Mouse (Mus musculus) intestine, embryonic 14.5 days (tissue): ENCODE measurements around the gene Hsd3b6. TPM values are rescaled to one million over a fixed set of nuclear protein-coding genes. Genes with fewer than 3 reads are reported as not detected.

Source experiments
- ATAC-seq: fragments of 200-750 bp; cut with Nextera tagmentation; replicated peaks from 2 replicates; pipeline ENCODE4 v1.8.0; 2017; ENCODE audit warnings: low read depth, moderate number of reproducible peaks, moderate TSS enrichment, moderate library complexity; ENCODE audit not compliant: low FRiP score, low TSS enrichment
- DNase-seq: peaks from one replicate; pipeline ENCODE4 v3.0.0-alpha.2; 2018; ENCODE audit warnings: low spot score
- H3K27ac ChIP-seq: fragments of 300-500 bp; sonication (generic); 2 replicates; pipeline ENCODE4 v1.5.1; 2014; ENCODE audit warnings: low read depth, mild to moderate bottlenecking, control low read depth
- H3K27me3 ChIP-seq: fragments of 300-500 bp; sonication (generic); replicated peaks from 2 replicates; pipeline ENCODE4 v1.6.1; 2014; ENCODE audit warnings: low read length, control low read depth; ENCODE audit not compliant: control insufficient read depth, insufficient read depth
- H3K36me3 ChIP-seq: fragments of 300-500 bp; sonication (generic); 2 replicates; pipeline ENCODE4 v1.6.1; 2014; ENCODE audit warnings: low read length, control low read depth; ENCODE audit not compliant: control insufficient read depth, insufficient read depth
- H3K4me1 ChIP-seq: fragments of 300-500 bp; sonication (generic); replicated peaks from 2 replicates; pipeline ENCODE4 v1.6.1; 2014; ENCODE audit warnings: low read length, control low read depth, mixed read lengths; ENCODE audit not compliant: control insufficient read depth, insufficient read depth
- H3K4me2 ChIP-seq: fragments of 300-500 bp; sonication (generic); 2 replicates; pipeline ENCODE4 v1.6.1; 2014; ENCODE audit warnings: low read length
- H3K4me3 ChIP-seq: fragments of 300-500 bp; sonication (generic); 2 replicates; pipeline ENCODE4 v1.5.1; 2014; ENCODE audit warnings: low read depth, low read length, control low read depth, mixed read lengths
- H3K9ac ChIP-seq: fragments of 300-500 bp; sonication (generic); 2 replicates; pipeline ENCODE4 v1.6.1; 2014; ENCODE audit warnings: mild to moderate bottlenecking, low read length
- H3K9me3 ChIP-seq: fragments of 300-500 bp; sonication (generic); 2 replicates; pipeline ENCODE4 v1.6.1; 2016; ENCODE audit warnings: low read length, control low read depth; ENCODE audit not compliant: control insufficient read depth
- WGBS: fragments of 180-500 bp; shearing (Covaris S2); extraction: QIAGEN DNeasy Blood & Tissue Kit; methylation state at CpG from one replicate; pipeline ENCODE4 v1.1.7; 2014; 5-methylcytosine and 5-hydroxymethylcytosine counted together
- polyA plus RNA-seq: library from polyadenylated mRNA; unstranded; fragments of >200 nt; fragmentation: Nextera tagmentation; extraction: Ambion mirVana; gene quantifications from 2 replicates; pipeline ENCODE4 v1.2.1, GENCODE M21; 2014

The Hsd3b6 gene
- polyA plus RNA-seq, 1 experiment from 2014 or later = 1.1 TPM

DNA sequence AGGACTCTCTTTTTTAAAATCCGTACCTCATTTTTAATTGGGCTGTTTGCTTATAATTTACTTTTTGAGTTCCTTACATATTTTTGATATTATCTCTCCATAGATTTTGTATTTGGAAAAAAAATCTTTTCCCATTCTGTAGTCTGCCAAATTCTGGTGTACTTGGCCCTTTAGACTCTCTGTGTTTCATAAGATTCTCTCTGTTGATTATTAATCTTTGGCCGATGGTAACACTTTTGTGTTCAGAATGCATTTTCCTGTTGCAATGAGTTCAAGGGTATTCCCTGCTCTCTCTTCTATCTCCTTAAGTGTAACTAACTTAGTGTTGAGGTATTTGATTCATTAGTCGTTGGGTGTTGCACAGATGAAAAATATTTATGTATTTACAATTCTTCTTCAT lies 57.4 kb downstream of the Hsd3b6 start:
- Histone ChIP-seq H3K9me3 (no peaks in the 10 kb centered on the region), H3K27me3 (no peaks in the 10 kb centered on the region), H3K9ac (no peak overlapping the region), H3K36me3 (no peaks in the 10 kb centered on the region), H3K4me3 (no peak overlapping the region), H3K27ac (no peak overlapping the region), H3K4me1 (no peaks in the 10 kb centered on the region), H3K4me2 (no peak overlapping the region)
- no peak for DNase-seq
- 91% methylated on average over 3 of the region's 3 CpGs for WGBS
- ATAC-seq = no peak

Other genes with a start within 250 kb of the Hsd3b6 start
- gene Gm10681, start 225.6 kb downstream of the Hsd3b6 start, polyA plus RNA-seq = not detected in 2 replicates
- not detected in 2 replicates for gene Hsd3b5, start 184.2 kb downstream of the Hsd3b6 start, polyA plus RNA-seq
- 0.07 and 0.18 TPM in 2 replicates for gene Hsd3b2, start 89.9 kb downstream of the Hsd3b6 start, polyA plus RNA-seq
- gene Hsd3b3, start 51.3 kb downstream of the Hsd3b6 start, polyA plus RNA-seq = 0.48 and 0.83 TPM in 2 replicates
- gene Hsd3b1, start 45.4 kb upstream of the Hsd3b6 start, polyA plus RNA-seq = 0.15 and 0.17 TPM in 2 replicates
- gene Hao2, start 78.8 kb upstream of the Hsd3b6 start, polyA plus RNA-seq = 3.7 and 6.0 TPM in 2 replicates